Mouse (Mus musculus) myocyte (in vitro differentiated cells): ENCODE measurements around the gene Gcnt4.
A peak's percentile ranks its signal among the peaks of the same experiment; 100 is the strongest.

Experiments
- CEBPB ChIP-seq: IDR thresholded peaks from 2 replicates; pipeline ENCODE4 v1.6.1; 2011; ENCODE audit warnings: mild to moderate bottlenecking, moderate library complexity; ENCODE audit not compliant: poor library complexity, insufficient read depth, severe bottlenecking
- E2F4 ChIP-seq: IDR thresholded peaks from one replicate; pipeline ENCODE4 v1.6.1; 2011; ENCODE audit warnings: mild to moderate bottlenecking, control low read depth, moderate library complexity; ENCODE audit not compliant: insufficient read depth
- MAX ChIP-seq: IDR thresholded peaks from one replicate; pipeline ENCODE4 v1.6.1; 2011; ENCODE audit warnings: low read depth, mild to moderate bottlenecking, control low read depth
- POLR2A ChIP-seq: IDR thresholded peaks from one replicate; pipeline ENCODE4 v1.6.1; 2011; ENCODE audit warnings: low read depth, mild to moderate bottlenecking, control low read depth, moderate library complexity; ENCODE audit not compliant: insufficient read length

DNA sequence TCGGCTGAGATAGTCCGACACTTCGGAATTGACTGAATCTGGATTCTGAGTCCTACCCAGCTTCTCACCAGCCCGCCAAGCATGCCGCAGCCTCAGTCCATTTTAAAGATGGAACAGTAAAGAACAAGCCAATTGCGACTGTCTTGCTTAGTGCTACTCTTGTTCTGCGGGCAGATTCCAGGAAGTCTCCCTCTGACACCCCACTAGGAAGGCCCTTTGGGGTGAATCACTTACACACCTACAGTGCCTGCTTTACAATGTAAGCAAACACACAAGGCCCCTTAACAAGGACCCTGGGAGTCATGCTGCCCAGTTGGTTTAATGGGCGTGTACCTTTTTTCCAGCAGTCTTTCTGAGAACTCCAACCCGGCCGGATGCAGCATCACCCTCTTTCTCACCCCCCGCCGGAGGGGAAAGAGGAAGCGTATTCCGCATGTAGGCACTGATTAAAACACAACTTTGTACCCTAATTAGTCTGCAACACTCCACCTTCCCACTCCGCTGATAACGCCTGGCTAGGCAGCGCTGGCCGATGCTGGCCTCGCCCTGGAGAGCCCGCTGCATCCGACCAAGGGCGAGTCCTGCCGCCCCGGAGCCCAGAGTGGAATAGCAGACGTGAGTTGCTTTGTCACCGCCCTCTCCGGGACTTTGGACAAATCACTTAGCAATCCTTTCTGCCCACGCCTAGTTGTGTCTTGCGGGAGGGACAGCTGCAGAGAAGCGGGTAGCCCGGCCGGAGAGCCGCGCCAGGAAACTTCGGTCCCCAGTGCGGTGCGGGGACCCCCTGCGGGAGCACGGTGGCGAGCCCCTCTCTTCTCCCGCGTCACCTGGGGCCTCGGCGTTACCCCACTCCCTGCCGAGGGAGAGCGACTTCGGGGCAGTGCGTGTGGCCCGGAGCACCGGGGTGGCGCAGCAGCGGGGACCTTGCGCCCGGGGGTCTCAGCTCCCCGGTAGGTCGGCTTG lies at the start of gene Gcnt4:
- TF ChIP-seq MAX (no peak), E2F4 (no peak), CEBPB (no peak), POLR2A (peak; percentile 75)
